Mouse (Mus musculus): Measurements from ENCODE around the gene Ghr.

Ghr gene

DNA sequence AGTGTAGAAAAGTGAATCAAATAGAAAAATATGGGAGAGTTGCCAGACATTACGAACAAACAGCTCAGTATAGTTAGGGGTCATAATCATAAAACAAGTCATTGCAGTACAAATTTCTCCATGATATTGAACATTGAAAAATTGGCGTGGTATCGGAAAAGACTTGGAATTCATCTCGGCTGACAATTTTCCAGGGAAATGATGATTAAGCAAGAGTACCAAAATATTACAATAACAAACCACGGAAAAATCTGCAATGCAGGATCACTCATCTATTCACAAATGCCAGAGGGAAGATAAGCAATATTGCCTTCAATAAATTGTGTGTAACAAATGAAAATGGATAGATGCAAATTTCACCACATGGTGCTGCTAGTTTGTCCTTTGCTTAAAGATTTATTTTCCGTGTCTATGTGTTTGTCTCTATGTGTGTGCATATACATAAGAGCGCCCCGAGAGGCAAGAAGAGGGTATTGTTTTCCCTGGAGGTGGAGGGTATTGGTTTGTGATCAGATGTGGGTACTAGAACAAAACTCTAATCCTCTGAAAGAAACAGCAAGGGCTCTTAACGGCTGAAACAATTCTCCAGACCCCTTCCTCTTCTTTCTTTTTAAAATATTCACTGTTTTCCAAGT lies 85.2 kb downstream of the Ghr start:
- Histone ChIP-seq H3K27me3 (ENCODE audit: control insufficient read depth, insufficient read depth, low read length, poor library complexity, severe bottlenecking) (no peaks in the 10 kb centered on the region), H3K36me3 (ENCODE audit: control insufficient read depth, insufficient read depth, low read length, poor library complexity, severe bottlenecking) (no peaks in the 10 kb centered on the region)
- no peak for DNase-seq (ENCODE audit: low read depth, low spot score)

DNA sequence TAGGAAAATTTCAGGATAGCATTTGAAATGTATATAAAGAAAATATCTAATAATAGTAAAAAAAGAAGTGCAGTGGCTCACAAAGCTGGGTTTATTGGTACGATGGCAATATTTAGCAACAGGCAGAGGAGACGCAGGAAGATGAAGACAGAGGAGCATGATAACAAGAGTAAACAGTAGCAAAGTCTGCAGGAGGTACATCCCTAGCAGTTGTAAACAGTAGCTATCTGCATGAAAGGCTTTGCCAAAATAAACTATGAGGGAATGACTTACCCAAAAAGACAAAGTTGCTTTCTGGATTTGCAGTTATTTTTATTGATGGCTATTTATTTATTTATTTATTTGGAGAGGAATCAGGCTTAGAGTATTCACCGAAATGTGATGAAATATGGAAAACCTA lies 92.4 kb downstream of the Ghr start:
- H3K27me3 ChIP-seq (ENCODE audit: control insufficient read depth, insufficient read depth, low read length, poor library complexity, severe bottlenecking) = no peaks in the 10 kb centered on the region
- H3K36me3 ChIP-seq (ENCODE audit: control insufficient read depth, insufficient read depth, low read length, poor library complexity, severe bottlenecking) = no peaks in the 10 kb centered on the region
- DNase-seq (ENCODE audit: low read depth, low spot score) = no peak

DNA sequence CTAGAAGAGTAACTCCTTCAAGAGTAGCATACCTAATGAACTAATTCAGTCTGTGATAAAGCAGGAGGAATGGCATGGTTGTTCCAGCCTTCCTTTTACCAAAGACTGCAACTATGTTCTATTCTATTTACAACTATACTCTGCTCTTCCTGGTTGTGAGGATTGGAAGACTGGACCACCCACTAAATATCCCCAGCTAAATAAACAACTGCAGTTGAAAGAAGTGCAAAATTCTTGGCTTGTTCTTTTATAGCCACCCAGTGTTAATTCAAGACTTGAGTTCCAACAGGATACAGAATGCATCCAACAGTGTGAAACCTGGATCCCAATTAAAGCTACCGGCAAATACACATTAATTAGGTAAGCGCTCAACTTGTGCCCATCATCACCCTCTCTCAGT lies 93.3 kb downstream of the Ghr start:
- Histone ChIP-seq H3K27me3 (ENCODE audit: control insufficient read depth, insufficient read depth, low read length, poor library complexity, severe bottlenecking) (no peaks in the 10 kb centered on the region), H3K36me3 (ENCODE audit: control insufficient read depth, insufficient read depth, low read length, poor library complexity, severe bottlenecking) (no peaks in the 10 kb centered on the region)

DNA sequence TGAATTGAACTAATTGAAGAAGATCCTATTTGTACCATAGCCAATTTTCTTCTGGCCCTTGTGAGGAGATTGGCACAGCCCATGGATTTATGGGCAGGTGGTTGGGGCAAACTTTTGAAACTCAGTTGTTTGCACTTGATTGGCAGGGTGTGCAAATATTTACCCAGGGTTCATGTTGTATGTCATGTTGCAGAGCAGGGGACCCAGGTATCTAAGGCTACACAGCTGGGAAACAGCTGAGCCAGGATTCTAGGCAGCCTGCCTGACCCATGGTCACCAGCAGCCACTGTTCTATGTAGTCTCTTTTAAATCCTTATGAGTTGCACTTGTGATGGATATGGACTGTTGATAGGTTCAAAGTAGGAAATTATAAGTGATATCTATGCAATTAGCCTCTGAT lies 94.1 kb downstream of the Ghr start:
- H3K27me3 ChIP-seq (ENCODE audit: control insufficient read depth, insufficient read depth, low read length, poor library complexity, severe bottlenecking) = no peaks in the 10 kb centered on the region
- no peak for DNase-seq (ENCODE audit: low read depth, low spot score)
- H3K36me3 ChIP-seq (ENCODE audit: control insufficient read depth, insufficient read depth, low read length, poor library complexity, severe bottlenecking) = no peaks in the 10 kb centered on the region

More for the DNA sequence above, 93.3 kb downstream of the Ghr start:
- DNase-seq (ENCODE audit: low read depth, low spot score) = no peak

DNA sequence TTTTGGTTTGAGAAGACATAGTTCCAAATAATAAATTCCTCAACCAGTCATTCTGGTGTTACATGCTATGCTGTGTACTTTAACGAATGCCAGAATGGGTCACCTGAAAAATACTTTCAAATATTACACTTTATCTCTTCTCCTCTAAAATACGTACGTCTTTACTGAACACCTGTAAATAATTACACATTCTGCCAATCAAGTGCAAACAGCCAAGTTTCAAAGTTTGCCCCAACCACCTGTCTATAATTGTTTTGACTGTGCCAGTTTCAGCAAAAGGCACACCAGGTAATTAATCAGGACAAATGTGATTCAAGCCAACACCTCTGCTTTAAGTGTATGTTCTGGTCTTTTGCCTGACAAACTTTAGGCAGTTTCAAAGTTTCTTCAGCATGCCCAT lies 94.7 kb downstream of the Ghr start:
- DNase-seq (ENCODE audit: low read depth, low spot score) = no peak
- Histone ChIP-seq H3K27me3 (ENCODE audit: control insufficient read depth, insufficient read depth, low read length, poor library complexity, severe bottlenecking) (no peaks in the 10 kb centered on the region), H3K36me3 (ENCODE audit: control insufficient read depth, insufficient read depth, low read length, poor library complexity, severe bottlenecking) (no peaks in the 10 kb centered on the region)

DNA sequence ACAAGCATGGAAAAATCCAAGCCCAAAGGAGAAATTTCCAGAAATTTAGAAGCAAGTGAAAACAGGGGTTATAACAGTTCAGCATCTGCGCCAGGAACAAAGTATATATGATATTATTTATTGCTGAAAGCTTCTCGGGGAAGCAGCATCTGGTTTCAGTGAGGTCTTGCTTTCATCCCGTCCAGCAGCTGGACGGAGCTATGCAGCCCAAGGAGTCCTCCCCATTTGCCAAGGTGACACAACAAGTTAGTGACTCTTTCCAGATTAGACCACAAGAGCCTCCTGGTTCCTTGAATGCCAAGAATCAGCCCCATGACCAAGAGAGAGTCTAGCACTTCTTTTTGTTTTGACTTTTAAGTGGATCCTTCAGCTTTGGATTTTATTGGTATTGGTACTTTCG lies 96.6 kb downstream of the Ghr start:
- no peak for DNase-seq (ENCODE audit: low read depth, low spot score)
- Histone ChIP-seq H3K36me3 (ENCODE audit: control insufficient read depth, insufficient read depth, low read length, poor library complexity, severe bottlenecking) (no peaks in the 10 kb centered on the region), H3K27me3 (ENCODE audit: control insufficient read depth, insufficient read depth, low read length, poor library complexity, severe bottlenecking) (no peaks in the 10 kb centered on the region)

DNA sequence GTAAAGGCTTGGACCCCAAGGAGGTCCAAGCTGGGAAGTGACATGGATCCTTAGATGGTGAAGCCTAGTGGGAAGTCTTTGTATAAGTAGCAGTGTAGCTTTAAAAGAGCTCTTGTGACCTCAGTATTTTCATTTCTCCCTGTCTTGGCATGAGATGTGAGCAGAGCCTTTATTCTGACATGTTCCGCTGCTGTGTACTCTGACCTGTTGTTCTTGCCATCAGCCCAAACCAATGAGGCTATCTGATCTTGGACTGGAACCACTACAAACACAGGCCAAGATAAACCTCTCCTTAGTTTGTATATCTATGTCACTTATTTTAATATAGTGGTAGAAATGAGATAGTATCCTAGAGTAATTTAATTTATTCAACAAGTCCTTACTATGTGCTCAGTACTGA lies 97.9 kb downstream of the Ghr start:
- Histone ChIP-seq H3K27me3 (ENCODE audit: control insufficient read depth, insufficient read depth, low read length, poor library complexity, severe bottlenecking) (no peaks in the 10 kb centered on the region), H3K36me3 (ENCODE audit: control insufficient read depth, insufficient read depth, low read length, poor library complexity, severe bottlenecking) (no peaks in the 10 kb centered on the region)
- no peak for DNase-seq (ENCODE audit: low read depth, low spot score)

DNA sequence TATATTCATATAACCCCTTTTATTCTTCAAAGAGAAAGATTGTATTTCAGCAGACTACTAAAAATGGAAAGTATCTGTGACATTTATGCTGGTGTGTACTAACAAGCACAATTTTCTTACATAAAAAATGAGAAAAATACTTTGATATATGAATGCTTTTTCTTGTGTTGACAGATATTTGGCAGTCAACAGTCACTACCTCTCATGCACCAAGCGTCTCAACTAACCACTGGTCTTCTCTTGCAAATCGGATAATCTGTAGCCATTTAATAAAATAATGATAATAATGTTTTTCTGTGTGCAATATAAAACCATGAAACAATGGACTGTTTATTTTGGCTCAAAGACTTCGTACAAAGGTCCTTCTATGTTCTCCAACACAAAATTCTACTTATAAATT lies 99.8 kb downstream of the Ghr start:
- Histone ChIP-seq H3K27me3 (ENCODE audit: control insufficient read depth, insufficient read depth, low read length, poor library complexity, severe bottlenecking) (no peaks in the 10 kb centered on the region), H3K36me3 (ENCODE audit: control insufficient read depth, insufficient read depth, low read length, poor library complexity, severe bottlenecking) (no peaks in the 10 kb centered on the region)
- no peak for DNase-seq (ENCODE audit: low read depth, low spot score)

DNA sequence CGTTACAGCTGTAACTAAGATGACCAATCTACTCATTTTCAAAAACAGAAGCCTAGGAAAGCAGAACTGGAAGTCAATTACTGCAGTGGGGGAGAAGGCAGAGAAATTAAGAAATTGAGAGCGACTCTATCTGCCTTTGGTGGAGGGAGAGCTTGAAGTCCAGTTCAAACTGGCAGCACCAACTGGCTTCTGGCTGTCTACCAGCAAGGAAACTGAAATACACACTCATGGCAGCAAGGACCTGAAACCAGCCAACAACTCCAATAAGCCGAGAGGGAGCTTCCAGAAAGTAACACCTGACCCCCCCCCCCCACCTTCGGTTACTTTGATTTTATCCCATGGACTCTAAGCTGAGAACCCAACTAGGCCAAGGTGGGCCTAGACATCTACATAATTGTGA lies 114.1 kb downstream of the Ghr start:
- H3K27me3 ChIP-seq (ENCODE audit: control insufficient read depth, insufficient read depth, low read length, poor library complexity, severe bottlenecking) = no peaks in the 10 kb centered on the region
- no peak for DNase-seq (ENCODE audit: low read depth, low spot score)
- H3K36me3 ChIP-seq (ENCODE audit: control insufficient read depth, insufficient read depth, low read length, poor library complexity, severe bottlenecking) = no peaks in the 10 kb centered on the region

DNA sequence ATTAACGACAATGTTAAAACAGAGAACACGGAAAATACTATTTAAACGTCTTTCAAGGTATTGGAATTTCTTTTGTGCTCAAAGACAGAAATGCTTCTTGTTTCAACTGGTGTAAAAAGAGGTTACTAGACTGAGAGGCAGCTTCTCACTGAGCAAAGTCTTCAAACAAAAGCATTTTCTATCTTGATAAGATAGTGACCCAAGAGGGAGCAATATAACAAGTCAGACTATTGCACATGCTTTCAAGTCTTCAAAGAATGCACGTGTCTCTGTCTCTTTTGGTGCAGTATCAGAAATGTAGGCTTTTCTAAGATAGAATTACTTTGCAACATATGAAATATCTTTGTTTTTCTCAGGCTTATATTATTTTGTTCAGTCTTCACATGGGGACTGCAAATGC lies 116.7 kb downstream of the Ghr start:
- no peak for DNase-seq (ENCODE audit: low read depth, low spot score)
- Histone ChIP-seq H3K36me3 (ENCODE audit: control insufficient read depth, insufficient read depth, low read length, poor library complexity, severe bottlenecking) (no peaks in the 10 kb centered on the region), H3K27me3 (ENCODE audit: control insufficient read depth, insufficient read depth, low read length, poor library complexity, severe bottlenecking) (no peaks in the 10 kb centered on the region)

DNA sequence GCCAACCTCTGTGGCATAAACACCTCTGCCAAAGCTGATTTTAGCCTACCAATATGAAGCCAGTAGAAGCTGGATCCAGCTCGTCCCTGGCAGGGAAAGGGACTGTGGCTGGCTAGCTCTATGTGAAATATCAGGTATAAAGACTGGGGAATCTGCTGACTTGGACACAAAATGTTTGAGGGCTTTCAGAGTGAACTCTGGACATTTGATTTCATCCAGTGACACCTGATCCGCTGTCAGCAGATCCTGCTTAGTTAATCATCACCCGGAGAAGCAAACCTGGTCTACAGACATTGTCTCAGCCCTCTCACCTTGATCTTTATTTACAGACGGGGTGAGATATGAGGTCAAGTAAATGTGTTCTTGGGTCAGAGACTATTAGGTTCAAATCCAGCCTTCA lies 118.5 kb downstream of the Ghr start:
- Histone ChIP-seq H3K27me3 (ENCODE audit: control insufficient read depth, insufficient read depth, low read length, poor library complexity, severe bottlenecking) (no peaks in the 10 kb centered on the region), H3K36me3 (ENCODE audit: control insufficient read depth, insufficient read depth, low read length, poor library complexity, severe bottlenecking) (no peaks in the 10 kb centered on the region)
- DNase-seq (ENCODE audit: low read depth, low spot score) = no peak

DNA sequence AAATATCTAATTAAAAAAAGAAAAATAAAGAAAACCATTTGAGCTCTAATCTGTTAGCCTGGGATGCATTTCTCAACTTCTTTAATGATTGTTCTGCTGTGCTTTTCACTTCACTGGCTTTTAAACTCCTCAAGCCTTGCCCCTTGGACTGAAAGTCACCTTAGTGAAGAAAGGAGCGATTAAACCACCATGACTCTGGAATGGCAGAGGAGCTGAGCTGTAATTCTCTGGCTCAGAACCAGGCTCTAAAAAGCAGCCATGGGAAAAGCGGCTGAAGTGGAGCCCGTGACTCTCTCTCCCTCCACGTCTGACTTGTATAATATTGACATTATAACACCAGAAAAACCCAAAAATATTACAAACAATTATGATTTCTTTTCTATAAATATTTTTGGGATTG lies 126.7 kb downstream of the Ghr start:
- no peak for DNase-seq (ENCODE audit: low read depth, low spot score)
- Histone ChIP-seq H3K27me3 (ENCODE audit: control insufficient read depth, insufficient read depth, low read length, poor library complexity, severe bottlenecking) (no peaks in the 10 kb centered on the region), H3K36me3 (ENCODE audit: control insufficient read depth, insufficient read depth, low read length, poor library complexity, severe bottlenecking) (no peaks in the 10 kb centered on the region)

DNA sequence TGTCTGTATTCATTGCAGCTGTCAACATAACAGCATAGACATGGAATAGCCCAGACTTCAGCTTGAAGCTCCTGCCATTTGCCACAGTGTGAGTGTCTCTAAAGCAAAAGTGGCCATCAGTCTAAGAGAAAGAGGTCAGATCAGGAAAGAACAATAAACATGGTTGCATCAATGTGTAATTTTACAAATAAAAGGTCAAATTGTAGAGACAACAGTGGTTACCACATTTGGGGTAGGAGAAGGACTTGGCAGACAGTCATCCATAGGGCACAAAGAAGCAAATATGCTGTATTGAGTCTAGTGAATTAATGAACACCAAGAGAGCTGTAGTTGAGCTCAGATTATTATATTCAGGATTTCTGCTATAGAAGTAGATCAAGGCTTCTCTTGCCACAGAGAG lies 127.7 kb downstream of the Ghr start:
- H3K36me3 ChIP-seq (ENCODE audit: control insufficient read depth, insufficient read depth, low read length, poor library complexity, severe bottlenecking) = no peaks in the 10 kb centered on the region
- H3K27me3 ChIP-seq (ENCODE audit: control insufficient read depth, insufficient read depth, low read length, poor library complexity, severe bottlenecking) = no peaks in the 10 kb centered on the region
- DNase-seq (ENCODE audit: low read depth, low spot score) = no peak

DNA sequence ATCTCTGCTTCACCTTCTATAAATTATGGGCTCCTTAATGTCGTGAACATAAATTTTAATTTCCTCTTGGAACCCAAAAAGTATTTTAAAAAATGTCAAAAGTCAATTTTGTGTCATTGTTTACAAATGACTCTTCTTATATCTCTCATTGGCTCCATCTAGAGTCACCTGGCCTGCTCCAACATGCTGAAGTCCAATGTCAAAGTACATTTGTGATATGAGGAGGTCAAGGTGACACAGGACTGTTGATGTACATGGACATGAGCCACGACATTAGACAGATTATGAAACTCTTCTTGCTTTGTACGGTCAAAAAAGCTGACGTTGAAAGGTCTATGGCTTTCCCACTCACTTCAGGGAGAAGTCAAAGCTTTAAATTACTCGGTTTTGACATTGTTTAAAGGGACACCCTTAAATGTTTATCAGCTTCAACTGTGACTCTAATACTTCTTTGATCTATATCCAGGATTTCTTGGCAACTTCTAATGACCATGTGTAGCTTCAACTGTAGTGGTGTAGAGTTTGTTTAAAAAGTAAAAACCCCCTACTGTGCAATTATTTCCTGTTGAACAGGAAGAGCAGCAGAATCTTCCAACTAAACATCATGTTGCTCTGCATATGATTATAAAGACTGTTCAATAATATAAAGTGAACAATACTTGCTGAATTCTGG lies 131.1 kb downstream of the Ghr start:
- Histone ChIP-seq H3K36me3 (ENCODE audit: control insufficient read depth, insufficient read depth, low read length, poor library complexity, severe bottlenecking) (no peaks in the 10 kb centered on the region), H3K27me3 (ENCODE audit: control insufficient read depth, insufficient read depth, low read length, poor library complexity, severe bottlenecking) (no peaks in the 10 kb centered on the region)
- DNase-seq (ENCODE audit: low read depth, low spot score) = no peak

DNA sequence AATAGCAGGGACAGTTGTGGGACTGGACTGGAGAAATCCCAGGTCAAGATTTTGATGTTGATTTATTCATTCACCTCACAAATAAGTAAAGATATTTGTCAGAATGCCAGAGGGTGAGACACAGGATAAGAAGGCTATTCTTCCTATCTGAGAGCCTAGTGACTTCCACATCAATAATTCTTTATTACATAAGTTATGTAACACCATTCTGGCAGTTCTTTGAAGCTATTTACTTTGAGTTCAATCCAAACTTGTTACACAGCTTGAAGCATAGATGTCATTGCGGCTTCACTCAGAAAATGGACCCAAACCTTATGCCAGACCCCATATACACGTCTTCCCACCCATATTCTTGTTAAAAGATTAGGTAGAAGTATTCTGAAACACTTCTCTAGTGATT lies 133.7 kb downstream of the Ghr start:
- Histone ChIP-seq H3K36me3 (ENCODE audit: control insufficient read depth, insufficient read depth, low read length, poor library complexity, severe bottlenecking) (no peaks in the 10 kb centered on the region), H3K27me3 (ENCODE audit: control insufficient read depth, insufficient read depth, low read length, poor library complexity, severe bottlenecking) (no peaks in the 10 kb centered on the region)
- no peak for DNase-seq (ENCODE audit: low read depth, low spot score)
